In the genomic region with DNA sequence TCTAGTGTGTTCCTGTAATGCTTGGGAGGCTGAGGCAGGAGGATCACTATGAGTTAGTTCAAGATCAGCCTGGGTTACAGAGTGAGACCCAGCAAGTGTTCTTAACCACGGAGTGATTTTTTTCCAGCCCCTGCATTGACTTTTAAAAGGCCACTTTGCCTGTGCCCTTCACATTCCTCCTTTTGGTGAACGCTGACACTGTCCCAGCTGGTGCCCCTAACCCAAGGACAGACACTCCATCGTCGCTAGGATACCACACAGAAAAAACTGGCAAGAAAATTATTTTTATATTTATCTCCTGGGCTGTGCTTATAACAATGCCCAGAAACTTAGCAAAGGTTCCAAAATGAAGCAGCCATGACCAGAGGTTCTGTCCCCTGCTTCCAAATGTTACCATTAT, we compare ENCODE assay signal across 14 mouse cellular contexts.
DNase-seq lines count a peak whose midpoint lies in the region.
"Had no signal": no experiment of that assay in that cellular context is flagged by ENCODE, and none has a peak within 500 bp of the region (broad histone marks: within the 10 kb centered on the region; RNA-seq: fewer than 3 reads in every experiment).

No protein-coding gene starts in this region.

- peak; percentile 75 for DNase-seq in adrenal gland, adult 2 months
- DNase-seq in adrenal gland, postnatal 25 days = no peak
- peak; percentile 41 for DNase-seq in ovary, postnatal 36 days (ENCODE audit: low spot score)
- DNase-seq in ovary, postnatal 14 days (ENCODE audit: low spot score) = no peak
- DNase-seq in adrenal gland, postnatal 36 days = peak; percentile 59 to 66
- DNase-seq in right cerebral cortex, postnatal 14 days = no peak
- DNase-seq: B cell, adult 2 months; cerebellum, adult 11-12 months; cerebellum, adult 8-10 months; cerebellum, postnatal 10 days; cerebellum, postnatal 36 days; embryo, embryonic 11 days; gastrocnemius, postnatal 25 days; heart, adult 18-20 months had no signal

Comparison
In these comparisons a context has a peak if more than half of its experiments do, and no peak if none do; other contexts are left out.
1. DNase-seq: peak in adrenal gland, adult 2 months (single experiment), ovary, postnatal 36 days (single experiment) and adrenal gland, postnatal 36 days (2 of 2); none in adrenal gland, postnatal 25 days (single experiment), ovary, postnatal 14 days (single experiment) and right cerebral cortex, postnatal 14 days (single experiment).